Mouse (Mus musculus) brain, embryonic 14.5 days (tissue): ENCODE results near the gene Unc45b.

Experiments
- CTCF ChIP-seq: fragments of 200-500 bp; IDR thresholded peaks from 2 replicates; pipeline ENCODE4 v1.5.1; 2012; ENCODE audit warnings: inconsistent platforms, mild to moderate bottlenecking, moderate library complexity, borderline replicate concordance; ENCODE audit not compliant: insufficient read depth, insufficient read length; ENCODE audit errors: extremely low read depth
- POLR2A ChIP-seq: fragments of 200-500 bp; IDR thresholded peaks from 2 replicates; pipeline ENCODE4 v1.6.1; 2012; ENCODE audit warnings: mild to moderate bottlenecking, inconsistent platforms, borderline replicate concordance; ENCODE audit not compliant: poor library complexity, insufficient read depth, insufficient read length, severe bottlenecking; ENCODE audit errors: extremely low read depth

- TF ChIP-seq POLR2A (no peak), CTCF (no peak)
These were observed 35.3 kb downstream of the Unc45b start for GRCm38 (mm10) chr11:82945636-82946035.
